Mouse (Mus musculus) embryonic fibroblast, embryonic 13.5 days (primary cell): ENCODE data around the gene Slc41a2. TPM values are rescaled to one million over a fixed set of nuclear protein-coding genes. Genes with fewer than 3 reads are reported as not detected.

Experiments
- H3K27ac ChIP-seq: 2 replicates; pipeline ENCODE4 v1.5.1; 2012; ENCODE audit warnings: low read length, control low read depth, inconsistent platforms; ENCODE audit not compliant: insufficient read depth
- H3K4me1 ChIP-seq: 2 replicates; pipeline ENCODE4 v1.6.1; 2011; ENCODE audit warnings: low read length; ENCODE audit not compliant: control insufficient read depth, insufficient read depth
- H3K4me3 ChIP-seq: 2 replicates; pipeline ENCODE4 v1.5.1; 2011; ENCODE audit warnings: mild to moderate bottlenecking, control low read depth, low read length; ENCODE audit not compliant: insufficient read depth
- CTCF ChIP-seq: IDR thresholded peaks from 2 replicates; pipeline ENCODE4 v1.5.1; 2011; ENCODE audit warnings: mild to moderate bottlenecking, control low read depth, low read length, moderate library complexity, borderline replicate concordance; ENCODE audit not compliant: insufficient read depth
- POLR2A ChIP-seq: IDR thresholded peaks from 2 replicates; pipeline ENCODE4 v1.6.1; 2011; ENCODE audit warnings: low read depth, mild to moderate bottlenecking, control low read depth, low read length, moderate library complexity
- polyA plus RNA-seq: library from polyadenylated mRNA; stranded (reverse); fragments of >200 nt; gene quantifications from 2 replicates; pipeline ENCODE4 v1.2.4, GENCODE M21; 2011; ENCODE audit warnings: low read depth; ENCODE audit not compliant: missing spikeins, insufficient read length

Gene Slc41a2
- polyA plus RNA-seq, 1 experiment = 10.1 TPM

DNA sequence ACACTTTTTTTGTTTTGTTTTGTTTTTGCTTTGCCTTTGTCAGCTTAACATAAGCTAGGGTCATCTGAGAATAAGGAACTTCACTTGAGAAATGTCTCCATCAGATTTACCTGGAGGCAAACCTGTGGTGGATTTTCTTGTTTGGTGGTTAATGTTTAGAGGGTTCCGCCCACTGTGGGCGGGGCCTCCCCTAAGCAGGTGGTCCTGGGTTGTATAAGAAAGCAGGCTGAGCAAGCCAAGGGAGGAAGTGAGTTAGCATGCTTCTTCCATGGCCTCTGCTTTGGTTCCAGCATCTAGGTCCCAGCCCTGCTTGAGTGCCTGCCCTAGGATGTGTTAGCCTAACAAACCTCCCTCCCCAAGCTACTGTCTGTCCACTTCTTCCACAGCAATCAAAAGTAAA is 3.5 kb upstream of the Slc41a2 start:
- peaks cover 8% of the 10 kb centered on the region for H3K4me1 ChIP-seq
- H3K4me3 ChIP-seq = no peak overlapping the region
- TF ChIP-seq POLR2A = no peak
- no peak overlapping the region for H3K27ac ChIP-seq

DNA sequence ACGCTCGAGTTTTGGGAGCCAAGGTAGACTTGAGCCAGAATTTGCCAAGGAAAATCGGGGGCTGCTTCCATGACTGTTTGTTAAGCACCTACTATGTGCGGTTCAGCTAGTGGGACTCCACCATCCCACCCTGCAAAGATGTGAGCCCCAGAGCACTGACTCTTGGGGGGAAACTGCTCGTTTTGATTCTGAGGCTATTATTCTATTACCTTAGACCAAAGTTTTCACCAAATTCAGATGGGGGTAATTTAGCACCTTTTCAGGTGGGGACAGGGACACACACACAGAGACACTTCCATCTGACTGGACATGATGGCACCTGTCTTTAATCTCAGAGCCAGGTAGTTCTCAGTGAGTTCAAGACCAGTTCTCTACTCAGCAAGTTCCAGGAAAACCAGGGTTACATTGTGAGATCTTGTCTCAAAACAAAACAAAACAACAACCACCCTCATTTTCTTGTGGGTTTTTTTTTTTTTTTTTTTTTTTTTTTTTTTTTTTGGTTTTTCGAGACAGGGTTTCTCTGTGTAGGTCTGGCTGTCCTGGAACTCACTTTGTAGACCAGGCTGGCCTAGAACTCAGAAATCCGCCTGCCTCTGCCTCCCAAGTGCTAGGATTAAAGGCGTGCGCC is 403 bp upstream of the Slc41a2 start:
- Histone ChIP-seq H3K4me1 (0 out of 2 replicates have a peak, but pooled peaks cover 1% of the 10 kb centered on the region), H3K27ac (no peak overlapping the region), H3K4me3 (peak overlapping the region; percentile 48)
- TF ChIP-seq POLR2A (no peak), CTCF (no peak)

DNA sequence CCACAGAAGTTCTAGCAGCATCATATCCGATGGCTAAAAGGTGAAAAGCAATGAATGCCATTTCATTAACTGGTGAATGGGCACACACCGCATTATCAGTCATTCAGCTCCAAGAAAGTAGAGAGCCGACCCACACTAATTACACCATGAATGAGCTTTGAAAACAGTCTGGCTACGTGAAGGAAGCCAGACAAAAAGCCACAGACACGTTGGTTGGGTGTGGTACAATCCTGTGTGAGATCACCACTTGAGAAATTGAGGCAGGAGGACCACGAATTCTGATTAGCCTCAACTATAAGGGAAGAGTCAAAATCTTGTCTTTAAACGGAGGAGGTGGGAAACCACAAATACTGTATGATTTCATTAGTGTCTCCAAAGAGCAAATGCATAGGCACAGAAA is 1.3 kb downstream of the Slc41a2 start:
- Histone ChIP-seq H3K4me3 (no peak overlapping the region), H3K4me1 (0 out of 2 replicates have a peak, but pooled peaks cover 1% of the 10 kb centered on the region), H3K27ac (no peak overlapping the region)
- TF ChIP-seq CTCF (no peak), POLR2A (no peak)

DNA sequence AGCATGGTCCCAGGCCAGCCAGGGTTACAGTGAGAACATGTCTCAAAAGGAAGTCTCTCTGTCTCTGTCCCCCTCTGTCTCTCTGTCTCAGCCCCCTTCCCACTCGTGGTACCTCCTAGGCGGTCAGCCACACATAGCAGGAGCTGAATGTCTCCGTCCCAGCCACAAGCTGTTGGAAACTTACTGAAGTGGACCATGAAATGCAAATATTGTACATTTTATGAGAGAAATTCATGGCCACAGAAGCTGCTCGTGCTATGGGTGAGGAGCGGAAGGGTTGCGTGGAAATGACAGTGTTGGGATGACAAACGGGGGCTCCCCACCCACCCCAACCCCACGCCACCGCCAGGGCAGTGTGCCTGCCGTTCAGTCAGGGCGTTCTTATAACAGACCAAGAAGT is 5.1 kb downstream of the Slc41a2 start:
- no peak overlapping the region for H3K4me3 ChIP-seq

DNA sequence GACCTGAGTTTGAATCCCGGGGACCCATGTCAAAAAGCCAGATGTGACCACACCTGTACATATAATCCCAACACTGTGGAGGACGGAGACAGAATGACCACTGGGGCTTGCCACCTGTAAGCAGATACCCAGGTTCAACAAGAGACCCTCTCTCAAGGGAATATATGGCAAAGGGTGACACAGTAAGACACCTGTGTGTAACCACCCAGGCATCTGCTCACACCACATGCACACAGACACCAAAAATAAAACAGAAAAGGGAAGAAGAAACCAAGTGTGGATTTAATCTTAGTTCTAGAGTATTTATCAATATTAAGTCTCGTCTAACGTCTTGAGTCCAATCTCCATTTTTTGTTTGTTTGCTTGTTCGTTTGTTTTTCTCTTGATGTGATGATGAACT is 5.9 kb downstream of the Slc41a2 start:
- no peak overlapping the region for H3K27ac ChIP-seq
- TF ChIP-seq POLR2A (no peak), CTCF (no peak)
- no peak overlapping the region for H3K4me3 ChIP-seq
- H3K4me1 ChIP-seq = 0 out of 2 replicates have a peak, but pooled peaks cover 1% of the 10 kb centered on the region

More for the DNA sequence above, 5.1 kb downstream of the Slc41a2 start:
- Histone ChIP-seq H3K27ac (no peak overlapping the region), H3K4me1 (0 out of 2 replicates have a peak, but pooled peaks cover 1% of the 10 kb centered on the region)
- no peak for TF ChIP-seq POLR2A
- TF ChIP-seq CTCF = no peak

DNA sequence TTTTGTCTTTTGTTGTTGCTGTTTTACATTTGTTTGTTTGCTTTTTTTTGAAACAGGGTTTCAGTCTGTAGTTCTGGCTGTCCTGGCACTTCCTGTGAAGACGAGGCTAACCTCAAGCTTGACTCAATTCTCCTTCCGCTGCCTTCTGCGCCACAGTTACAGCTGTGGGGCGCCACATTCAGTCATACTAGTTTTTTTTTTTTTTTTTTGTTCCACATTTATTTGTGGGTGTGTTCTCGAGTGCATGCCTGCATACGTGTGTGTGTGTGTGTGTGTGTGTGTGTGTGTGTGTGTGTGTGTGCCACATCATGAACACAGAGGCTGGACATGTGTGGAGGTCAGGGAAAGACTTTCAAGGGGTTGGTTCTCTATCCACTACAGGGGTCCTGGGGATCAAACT is 7.3 kb downstream of the Slc41a2 start:
- Histone ChIP-seq H3K4me1 (no peaks in the 10 kb centered on the region), H3K4me3 (no peak overlapping the region), H3K27ac (no peak overlapping the region)
- no peak for TF ChIP-seq CTCF
- TF ChIP-seq POLR2A = no peak

DNA sequence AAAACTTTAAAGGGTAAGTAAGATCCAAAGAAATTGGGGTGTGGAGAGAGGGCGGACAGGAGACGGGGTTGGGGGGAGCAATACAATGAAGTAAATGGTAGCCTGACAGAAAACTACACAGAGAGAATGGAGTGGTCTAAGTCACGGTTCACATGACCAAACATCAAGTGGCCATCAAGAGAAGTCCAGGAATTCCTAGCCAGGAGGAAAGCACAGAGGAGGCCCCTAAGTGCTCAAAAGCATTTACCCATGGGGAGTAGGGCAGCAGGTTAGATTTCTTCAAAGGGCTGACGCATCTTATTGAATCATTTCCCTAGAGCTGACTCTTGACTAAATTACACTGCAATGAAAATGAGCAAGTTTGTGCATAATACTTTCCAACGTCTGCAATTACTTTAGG is 8.9 kb downstream of the Slc41a2 start:
- Histone ChIP-seq H3K27ac (no peak overlapping the region), H3K4me3 (no peak overlapping the region), H3K4me1 (no peaks in the 10 kb centered on the region)
- TF ChIP-seq POLR2A (no peak), CTCF (no peak)

DNA sequence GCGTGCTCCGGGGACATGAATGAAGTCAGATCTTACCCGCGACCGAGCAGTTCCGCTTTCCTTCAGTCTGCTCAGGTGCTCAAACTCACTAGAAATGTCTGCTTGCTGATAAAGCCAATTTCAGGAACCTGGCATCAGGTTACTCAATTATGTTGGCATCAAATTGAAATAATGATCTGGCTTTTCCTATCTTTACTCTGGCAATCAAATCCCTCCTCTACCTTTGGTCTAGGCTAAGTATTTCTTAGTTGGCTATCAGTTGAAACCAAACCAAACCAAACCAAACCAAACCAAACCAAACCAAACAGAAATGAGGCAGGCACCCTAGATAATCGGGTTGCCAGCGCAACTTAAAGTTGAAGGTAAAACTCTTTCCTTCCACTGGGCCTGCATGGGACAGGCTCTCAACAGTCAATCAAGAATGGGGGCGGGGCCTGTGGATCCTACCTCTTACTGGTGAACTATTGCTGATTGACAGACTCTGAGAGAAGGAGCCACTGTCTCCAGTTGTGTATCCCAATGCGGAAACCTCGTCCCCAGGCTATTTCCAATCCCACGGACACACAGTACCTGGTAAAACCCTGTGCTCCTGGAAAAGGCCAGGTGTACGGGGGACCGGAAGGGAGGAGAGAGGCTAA is 10.9 kb downstream of the Slc41a2 start:
- no peaks in the 10 kb centered on the region for H3K4me1 ChIP-seq
- TF ChIP-seq CTCF (no peak), POLR2A (no peak)
- no peak overlapping the region for H3K4me3 ChIP-seq
- no peak overlapping the region for H3K27ac ChIP-seq

DNA sequence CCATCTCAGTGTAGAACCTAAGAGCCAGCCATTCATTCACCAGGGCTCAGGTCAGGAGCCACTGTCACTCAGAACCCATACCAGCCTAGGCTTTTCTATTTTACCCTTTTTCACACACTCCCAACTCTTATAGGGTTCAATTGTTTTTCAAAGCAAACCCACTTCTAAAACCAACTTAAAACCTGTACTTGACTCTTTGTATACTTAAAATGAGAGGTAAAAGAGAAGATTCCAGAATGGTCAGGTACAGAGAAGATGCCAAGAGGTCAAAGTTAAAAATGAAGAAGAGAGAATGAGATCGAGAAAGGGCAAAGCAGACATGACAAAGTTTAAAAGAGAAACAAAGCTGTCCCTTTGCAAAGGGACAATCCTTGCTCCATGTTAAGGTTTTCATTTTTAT is 11.8 kb downstream of the Slc41a2 start:
- peaks cover under 1% of the 10 kb centered on the region for H3K4me1 ChIP-seq
- TF ChIP-seq CTCF = no peak
- no peak for TF ChIP-seq POLR2A
- no peak overlapping the region for H3K4me3 ChIP-seq
- no peak overlapping the region for H3K27ac ChIP-seq

DNA sequence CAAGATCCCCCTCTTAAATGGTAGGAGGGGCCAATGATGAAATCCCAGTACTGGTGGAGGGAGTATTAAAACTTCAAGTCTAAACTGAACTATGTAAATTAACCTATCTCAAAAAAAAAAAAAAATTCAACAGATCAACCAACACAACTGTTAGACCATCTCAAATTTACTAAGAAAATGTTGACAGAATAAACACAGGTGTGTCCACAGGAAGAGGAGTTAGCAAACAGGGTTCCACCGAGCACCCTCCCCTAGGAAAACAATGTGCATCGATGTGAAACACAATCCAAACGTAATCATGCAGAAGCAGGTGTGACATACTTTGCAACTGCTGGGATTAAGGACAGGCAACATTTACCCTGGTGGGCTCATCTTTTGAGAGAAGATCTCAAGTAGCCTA is 12.8 kb downstream of the Slc41a2 start:
- TF ChIP-seq POLR2A = no peak
- TF ChIP-seq CTCF = no peak
- Histone ChIP-seq H3K27ac (no peak overlapping the region), H3K4me1 (peaks cover 2% of the 10 kb centered on the region), H3K4me3 (no peak overlapping the region)
